Mouse (Mus musculus) cerebellum, postnatal 10 days (tissue): Measurements from ENCODE around the gene Dppa5a.
A peak's percentile ranks its signal among the peaks of the same experiment; 100 is the strongest.
"Not testable (repeated sequence)": the region's sequence is repeated elsewhere in the genome, so short reads cannot be mapped to it uniquely, and the experiment has no call there.

ENCODE experiments used
- DNase-seq, 2 experiments: peaks; one replicate each; pipeline ENCODE4 v3.0.0; 2021; ENCODE audit warnings: mixed read lengths in 2 of 2

The Dppa5a gene

GRCm38 (mm10) chr9:78363374-78363773 is 4.6 kb downstream of the Dppa5a start:
- no peak for DNase-seq

DNA sequence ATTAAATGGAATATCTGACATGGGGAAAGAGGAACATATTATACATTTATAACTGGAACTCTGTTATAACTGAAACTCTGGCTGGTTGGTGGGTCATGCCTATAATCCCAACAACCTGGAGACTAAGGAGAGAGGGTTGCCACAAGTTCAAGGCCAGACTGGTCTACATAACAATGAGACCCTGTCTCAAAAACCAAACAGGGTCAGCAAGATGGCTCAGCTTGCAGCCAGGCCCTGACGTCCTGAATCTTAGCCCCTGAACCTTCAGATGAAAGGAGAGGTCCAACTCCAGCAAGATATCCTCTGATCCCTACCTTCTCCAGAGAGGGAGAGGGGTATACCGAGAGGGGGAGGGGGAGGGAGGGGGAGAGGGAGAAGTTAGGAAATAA is 7.5 kb downstream of the Dppa5a start:
- DNase-seq = no peak

GRCm38 (mm10) chr9:78359750-78360483 is 8.1 kb downstream of the Dppa5a start:
- DNase-seq = no peak

DNA sequence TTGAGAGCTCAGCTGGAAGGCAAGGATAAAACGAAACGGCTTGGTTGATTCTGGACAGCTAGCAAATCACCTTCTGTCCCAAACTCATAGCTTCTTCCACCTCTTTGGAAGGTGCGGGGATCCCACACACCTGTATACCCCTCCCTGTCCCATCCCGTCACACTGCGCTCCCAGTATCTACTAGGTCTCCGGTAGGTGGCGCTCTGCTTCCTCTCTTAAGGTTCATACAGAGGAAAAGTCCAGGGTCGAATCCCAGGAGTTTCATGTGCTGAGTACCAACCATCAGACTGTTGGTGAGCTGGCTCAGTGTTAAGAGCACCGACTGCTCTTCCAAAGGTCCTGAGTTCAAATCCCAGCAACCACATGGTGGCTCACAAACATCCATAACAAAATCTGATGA is 9.9 kb downstream of the Dppa5a start:
- peak; percentile 83 to 86 for DNase-seq

DNA sequence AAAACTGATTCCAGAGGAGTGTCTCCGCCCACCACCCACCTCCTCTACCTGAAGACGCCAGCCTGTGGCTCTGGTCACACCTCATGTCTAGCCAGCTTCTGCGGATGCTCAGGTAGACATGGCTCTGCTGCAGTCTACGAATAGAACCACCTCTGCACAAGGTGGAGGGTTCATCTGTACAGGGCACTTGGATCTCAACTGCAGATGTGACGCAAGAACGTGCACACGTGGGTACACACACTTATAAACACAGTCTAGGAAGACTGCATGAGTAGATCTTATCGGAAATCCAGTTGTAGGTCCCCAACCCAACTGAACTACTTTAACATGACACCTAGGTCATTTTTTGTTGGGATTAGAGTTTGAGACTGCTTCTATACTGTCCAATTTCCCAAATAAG is 12.4 kb downstream of the Dppa5a start, which contains the start of gene Gsta2:
Gsta2 (minus strand) TSS at position 178 of the 400 bp plus-strand sequence.
- DNase-seq = no peak

DNA sequence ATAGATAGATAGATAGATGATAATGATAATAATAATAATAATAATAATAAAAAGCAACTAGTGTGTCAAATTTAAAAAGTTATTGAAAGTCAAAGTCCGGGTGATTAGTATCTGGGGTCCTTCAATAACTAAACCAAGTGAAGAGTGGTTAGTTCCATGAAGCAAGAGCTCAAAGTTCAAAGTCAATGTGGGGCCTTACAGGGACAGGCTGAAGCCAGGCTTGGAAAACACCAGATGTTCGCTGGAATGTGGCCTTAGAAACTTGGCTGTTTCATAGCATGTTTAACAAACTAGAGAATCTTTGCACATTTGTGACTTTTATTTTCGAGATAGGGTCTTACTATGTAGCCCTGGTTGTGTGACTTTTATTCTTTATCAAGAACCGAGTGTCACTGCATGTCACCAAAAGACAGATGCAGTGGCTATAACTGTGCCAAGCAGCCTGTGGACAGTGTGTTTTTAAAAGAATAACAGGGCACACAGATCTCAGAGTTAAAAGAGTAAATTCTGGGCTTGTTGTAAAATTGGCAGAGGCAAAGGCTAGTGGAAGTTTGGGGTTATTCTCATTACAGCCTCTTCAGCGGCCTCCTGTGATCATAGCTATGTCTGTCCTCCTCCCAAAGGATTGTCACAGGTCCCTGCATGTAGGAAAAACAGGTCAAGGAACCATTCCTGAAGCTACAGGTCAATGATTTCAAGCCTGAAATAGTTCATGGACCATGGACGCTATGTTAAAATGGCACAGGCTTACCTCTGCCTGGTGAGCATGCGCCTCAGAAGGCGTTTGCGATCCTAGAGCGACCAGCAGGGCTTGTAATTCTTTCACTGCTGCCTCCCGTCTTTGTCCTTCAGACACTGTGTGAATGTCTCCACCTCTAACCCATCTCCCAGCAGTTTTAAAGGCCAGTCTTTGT is 13.1 kb downstream of the Dppa5a start:
- DNase-seq = no peak

DNA sequence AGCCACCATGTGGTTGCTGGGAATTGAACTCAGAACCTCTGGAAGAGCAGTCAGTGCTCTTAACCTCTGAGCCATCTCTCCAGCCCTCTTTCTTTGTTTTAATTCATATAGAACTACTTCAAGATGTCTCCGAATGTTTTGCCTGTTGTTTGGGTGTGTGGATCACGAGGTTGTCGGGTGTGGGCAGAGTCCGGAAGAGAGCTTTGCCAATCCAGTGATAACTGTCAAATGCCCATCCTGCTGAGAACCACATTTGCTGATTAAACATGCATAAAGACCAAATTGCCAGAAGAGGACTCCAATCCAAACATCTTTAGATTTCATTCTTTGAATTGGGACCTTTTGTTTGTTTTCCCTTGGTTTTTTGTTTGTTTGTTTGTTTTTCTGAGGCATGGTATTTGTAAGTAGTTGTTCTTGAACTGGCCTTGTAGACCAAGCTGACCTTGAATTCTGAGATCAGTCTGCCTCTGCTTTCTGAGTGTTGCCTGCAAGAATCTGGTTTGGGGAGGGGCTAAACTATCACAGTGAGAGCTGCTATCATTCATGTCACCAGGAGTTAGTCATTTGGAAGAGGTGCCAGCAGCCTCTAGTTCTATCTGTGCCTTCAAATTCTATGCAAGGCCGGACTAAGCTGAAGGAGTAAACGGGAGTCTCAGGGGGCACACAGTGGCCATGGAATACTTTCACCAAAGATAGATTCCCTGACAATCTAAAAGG is 16.3 kb downstream of the Dppa5a start:
- no peak for DNase-seq

GRCm38 (mm10) chr9:78350007-78350406 is 18.0 kb downstream of the Dppa5a start:
- not testable (repeated sequence) for DNase-seq

DNA sequence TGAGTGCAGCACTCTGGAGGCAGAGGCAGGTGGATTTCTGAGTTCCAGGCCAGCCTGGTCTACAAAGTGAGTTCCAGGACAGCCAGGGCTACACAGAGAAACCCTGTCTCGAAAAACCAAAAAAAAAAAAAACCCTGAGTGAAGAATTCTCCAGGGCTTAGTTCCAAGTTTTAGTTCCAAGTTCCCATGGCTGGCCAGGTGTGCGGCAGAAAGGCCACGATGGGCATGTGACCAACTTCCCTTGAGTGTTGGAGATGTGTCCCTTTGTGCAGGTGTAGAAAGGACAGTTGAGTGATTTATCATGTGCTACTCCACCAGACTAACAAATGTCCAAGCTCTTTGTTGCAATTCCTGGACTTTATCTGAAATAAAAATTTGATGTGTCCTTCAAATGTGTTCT is 18.8 kb downstream of the Dppa5a start:
- DNase-seq = not testable (repeated sequence)

- DNase-seq = not testable (repeated sequence)
These were observed 19.6 kb downstream of the Dppa5a start for GRCm38 (mm10) chr9:78348206-78349004.

GRCm38 (mm10) chr9:78347004-78347403 is 21.0 kb downstream of the Dppa5a start:
- DNase-seq = no peak

GRCm38 (mm10) chr9:78345235-78345634 is 22.7 kb downstream of the Dppa5a start:
- not testable (repeated sequence) for DNase-seq

DNA sequence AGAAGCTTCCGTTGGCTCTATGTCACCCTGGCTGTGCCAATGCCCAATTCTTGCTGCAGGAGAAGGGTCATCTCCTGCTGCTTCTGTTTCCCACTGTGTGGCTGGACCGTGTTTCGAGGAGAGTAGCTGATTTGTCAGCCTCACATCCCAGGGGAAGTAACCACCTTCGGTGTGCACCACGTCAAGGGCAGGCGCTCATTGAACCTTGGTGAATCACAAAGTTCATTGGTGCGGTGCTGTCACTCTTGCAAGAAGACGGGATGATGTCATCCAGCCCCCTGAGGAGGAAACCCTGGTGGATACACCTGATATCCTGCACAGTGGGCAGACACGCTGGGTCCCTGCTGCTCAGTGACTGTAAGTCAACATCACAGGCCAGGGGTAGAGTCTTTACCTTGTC is 24.9 kb downstream of the Dppa5a start:
- DNase-seq = not testable (repeated sequence)

GRCm38 (mm10) chr9:78342494-78342893 is 25.5 kb downstream of the Dppa5a start:
- DNase-seq = not testable (repeated sequence)

DNA sequence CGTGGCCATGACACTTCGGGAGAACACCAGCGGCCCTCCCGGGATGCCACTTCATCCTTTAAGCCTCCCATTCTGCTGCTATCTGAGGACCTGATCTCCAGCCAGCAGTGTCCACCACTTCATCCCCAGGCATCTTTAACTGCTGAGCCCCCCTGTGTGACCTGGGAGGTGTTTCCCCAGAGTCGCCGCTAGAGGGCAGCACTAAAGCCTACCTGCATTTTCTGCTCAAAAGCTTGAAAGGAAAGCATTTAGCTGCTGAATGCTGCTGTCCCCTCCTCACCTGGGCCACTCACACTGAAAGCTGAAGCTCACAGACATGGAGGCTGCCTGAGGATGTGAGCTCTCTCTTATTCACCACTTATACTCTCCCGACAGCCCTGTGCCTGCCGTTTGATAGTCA is 27.7 kb downstream of the Dppa5a start:
- DNase-seq = peak; percentile 64 to 71

- peak in 1 of 2 experiments; percentile 12 for DNase-seq
These were observed 30.9 kb downstream of the Dppa5a start for GRCm38 (mm10) chr9:78337050-78337449.

GRCm38 (mm10) chr9:78327289-78327688 is 40.7 kb downstream of the Dppa5a start, which contains the start of gene Omt2b:
Gene Omt2b, plus strand, starts transcription at chr9:78327589.
- DNase-seq = not testable (repeated sequence)

DNA sequence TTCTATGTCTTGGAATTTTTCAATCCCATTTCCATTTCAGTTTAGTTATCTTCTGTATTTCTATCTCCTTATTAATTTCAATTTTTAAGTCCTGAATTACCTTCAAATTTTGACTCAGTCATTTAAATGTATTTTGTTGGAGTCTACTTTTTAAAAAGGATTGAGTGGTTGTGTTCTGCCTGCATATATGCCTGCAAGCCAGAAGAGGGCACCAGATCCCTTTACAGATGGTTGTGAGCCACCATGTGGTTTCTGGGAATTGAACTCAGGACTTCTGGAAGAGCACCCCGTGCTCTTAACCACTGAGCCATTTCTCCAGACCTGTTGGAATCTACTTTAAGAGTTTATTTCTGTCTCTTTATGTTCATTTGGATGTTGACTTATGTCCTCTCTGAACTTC is 48.5 kb downstream of the Dppa5a start:
- peak; percentile 7 to 8 for DNase-seq
